Mouse (Mus musculus): ENCODE data around the gene Nmnat2. TPM values are rescaled to one million over a fixed set of nuclear protein-coding genes. Genes with fewer than 3 reads are reported as not detected.

Gene Nmnat2
- polyA plus RNA-seq, 1 experiment from 2014 or later, result 4.7 TPM

GRCm38 (mm10) chr1:153094226-153095076 is 139.7 kb downstream of the Nmnat2 start:
- H3K27ac ChIP-seq (replicated peaks), result no peak overlapping the region
- no peaks in the 10 kb centered on the region for H3K36me3 ChIP-seq (replicated peaks)
- DNase-seq (ENCODE audit: low spot score), result no peak
- peaks cover 75% of the 10 kb centered on the region for H3K4me1 ChIP-seq
- no peaks in the 10 kb centered on the region for H3K9me3 ChIP-seq
- H3K27me3 ChIP-seq (replicated peaks; ENCODE audit: low read depth, poor library complexity, severe bottlenecking), result peaks cover 19% of the 10 kb centered on the region
- H3K4me3 ChIP-seq, result no peak overlapping the region
- 38% methylated on average over 12 of the region's 12 CpGs for WGBS

- H3K36me3 ChIP-seq (replicated peaks), result no peaks in the 10 kb centered on the region
- no peak for DNase-seq (ENCODE audit: low spot score)
- no peaks in the 10 kb centered on the region for H3K9me3 ChIP-seq
- no peak overlapping the region for H3K4me3 ChIP-seq
- peaks cover 19% of the 10 kb centered on the region for H3K27me3 ChIP-seq (replicated peaks; ENCODE audit: low read depth, poor library complexity, severe bottlenecking)
- WGBS, result 38% methylated on average over 6 of the region's 6 CpGs
- H3K27ac ChIP-seq (replicated peaks), result no peak overlapping the region
- peaks cover 73% of the 10 kb centered on the region for H3K4me1 ChIP-seq
Measured at GRCm38 (mm10) chr1:153095328-153095727, 140.5 kb downstream of the Nmnat2 start.

GRCm38 (mm10) chr1:153095826-153096727 is 141.3 kb downstream of the Nmnat2 start:
- Histone ChIP-seq H3K36me3 (replicated peaks) (no peaks in the 10 kb centered on the region), H3K9me3 (no peaks in the 10 kb centered on the region), H3K27me3 (replicated peaks; ENCODE audit: low read depth, poor library complexity, severe bottlenecking) (peaks cover 19% of the 10 kb centered on the region), H3K4me1 (peaks cover 73% of the 10 kb centered on the region), H3K27ac (replicated peaks) (peak overlapping the region; percentile 48), H3K4me3 (no peak overlapping the region)
- WGBS, result 8% methylated on average over 16 of the region's 16 CpGs
- DNase-seq (ENCODE audit: low spot score), result peak; percentile 63

GRCm38 (mm10) chr1:153097017-153097675 is 142.4 kb downstream of the Nmnat2 start:
- H3K4me1 ChIP-seq, result peaks cover 67% of the 10 kb centered on the region
- 87% methylated on average over 6 of the region's 6 CpGs for WGBS
- peak overlapping the region; percentile 48; the same call in 1 of the 2 replicates for H3K27ac ChIP-seq (replicated peaks)

GRCm38 (mm10) chr1:153098586-153098985 is 143.8 kb downstream of the Nmnat2 start:
- 0 out of 2 replicates have a peak overlapping the region, but pooled peaks have one; percentile 37 for H3K27ac ChIP-seq (replicated peaks)
- H3K27me3 ChIP-seq (replicated peaks; ENCODE audit: low read depth, poor library complexity, severe bottlenecking), result peaks cover 16% of the 10 kb centered on the region; the same call in 1 of the 2 replicates
- H3K9me3 ChIP-seq, result no peaks in the 10 kb centered on the region
- no peak overlapping the region for H3K4me3 ChIP-seq
- peaks cover 58% of the 10 kb centered on the region for H3K4me1 ChIP-seq
- no peaks in the 10 kb centered on the region for H3K36me3 ChIP-seq (replicated peaks)
- WGBS, result 38% methylated on average over 11 of the region's 11 CpGs
- no peak for DNase-seq (ENCODE audit: low spot score)

More at GRCm38 (mm10) chr1:153097017-153097675, 142.4 kb downstream of the Nmnat2 start:
- H3K9me3 ChIP-seq, result no peaks in the 10 kb centered on the region
- H3K4me3 ChIP-seq, result no peak overlapping the region
- no peaks in the 10 kb centered on the region for H3K36me3 ChIP-seq (replicated peaks)
- no peak for DNase-seq (ENCODE audit: low spot score)
- H3K27me3 ChIP-seq (replicated peaks; ENCODE audit: low read depth, poor library complexity, severe bottlenecking), result peaks cover 19% of the 10 kb centered on the region

GRCm38 (mm10) chr1:153100912-153101311 is 146.1 kb downstream of the Nmnat2 start:
- H3K27ac ChIP-seq (replicated peaks), result 0 out of 2 replicates have a peak overlapping the region, but pooled peaks have one; percentile 51
- H3K27me3 ChIP-seq (replicated peaks; ENCODE audit: low read depth, poor library complexity, severe bottlenecking), result no peaks in the 10 kb centered on the region
- no peak for DNase-seq (ENCODE audit: low spot score)
- peaks cover 42% of the 10 kb centered on the region for H3K4me1 ChIP-seq
- WGBS, result 39% methylated on average over 9 of the region's 9 CpGs
- H3K9me3 ChIP-seq, result no peaks in the 10 kb centered on the region
- no peak overlapping the region for H3K4me3 ChIP-seq
- H3K36me3 ChIP-seq (replicated peaks), result no peaks in the 10 kb centered on the region

GRCm38 (mm10) chr1:153101327-153101880 is 146.6 kb downstream of the Nmnat2 start:
- Histone ChIP-seq H3K4me3 (no peak overlapping the region), H3K36me3 (replicated peaks) (no peaks in the 10 kb centered on the region), H3K4me1 (peaks cover 37% of the 10 kb centered on the region), H3K9me3 (no peaks in the 10 kb centered on the region), H3K27ac (replicated peaks) (peak overlapping the region; percentile 51), H3K27me3 (replicated peaks; ENCODE audit: low read depth, poor library complexity, severe bottlenecking) (no peaks in the 10 kb centered on the region)
- peak; percentile 47 for DNase-seq (ENCODE audit: low spot score)
- 42% methylated on average over 9 of the region's 9 CpGs for WGBS

- WGBS, result 94% methylated on average over 17 of the region's 17 CpGs
- no peaks in the 10 kb centered on the region for H3K27me3 ChIP-seq (replicated peaks; ENCODE audit: low read depth, poor library complexity, severe bottlenecking)
- H3K4me3 ChIP-seq, result no peak overlapping the region
- no peaks in the 10 kb centered on the region for H3K36me3 ChIP-seq (replicated peaks)
- H3K4me1 ChIP-seq, result peaks cover 29% of the 10 kb centered on the region
- no peaks in the 10 kb centered on the region for H3K9me3 ChIP-seq
- no peak for DNase-seq (ENCODE audit: low spot score)
- no peak overlapping the region; the same call in 1 of the 2 replicates for H3K27ac ChIP-seq (replicated peaks)
Measured at GRCm38 (mm10) chr1:153102296-153103185, 147.7 kb downstream of the Nmnat2 start.

- no peak overlapping the region for H3K27ac ChIP-seq (replicated peaks)
- no peak for DNase-seq (ENCODE audit: low spot score)
- no peaks in the 10 kb centered on the region for H3K9me3 ChIP-seq
- no peaks in the 10 kb centered on the region for H3K27me3 ChIP-seq (replicated peaks; ENCODE audit: low read depth, poor library complexity, severe bottlenecking)
- no peak overlapping the region for H3K4me3 ChIP-seq
- no peaks in the 10 kb centered on the region for H3K36me3 ChIP-seq (replicated peaks)
- WGBS, result 97% methylated on average over 8 of the region's 8 CpGs
- peaks cover 32% of the 10 kb centered on the region for H3K4me1 ChIP-seq
Measured at GRCm38 (mm10) chr1:153103186-153103554, 148.4 kb downstream of the Nmnat2 start.

GRCm38 (mm10) chr1:153104804-153105203 is 150.0 kb downstream of the Nmnat2 start:
- no peaks in the 10 kb centered on the region for H3K27me3 ChIP-seq (replicated peaks; ENCODE audit: low read depth, poor library complexity, severe bottlenecking)
- no peaks in the 10 kb centered on the region for H3K36me3 ChIP-seq (replicated peaks)
- no peak overlapping the region for H3K27ac ChIP-seq (replicated peaks)
- DNase-seq (ENCODE audit: low spot score), result no peak
- peaks cover 22% of the 10 kb centered on the region for H3K4me1 ChIP-seq
- H3K9me3 ChIP-seq, result no peaks in the 10 kb centered on the region
- H3K4me3 ChIP-seq, result no peak overlapping the region
- WGBS, result 75% methylated on average over 12 of the region's 12 CpGs

- Histone ChIP-seq H3K27ac (replicated peaks) (no peak overlapping the region), H3K9me3 (no peaks in the 10 kb centered on the region), H3K27me3 (replicated peaks; ENCODE audit: low read depth, poor library complexity, severe bottlenecking) (no peaks in the 10 kb centered on the region), H3K36me3 (replicated peaks) (no peaks in the 10 kb centered on the region), H3K4me3 (no peak overlapping the region), H3K4me1 (peaks cover 10% of the 10 kb centered on the region; the same call in 1 of the 2 replicates)
- WGBS, result 70% methylated on average over 7 of the region's 7 CpGs
- DNase-seq (ENCODE audit: low spot score), result no peak
Measured at GRCm38 (mm10) chr1:153107866-153108265, 153.1 kb downstream of the Nmnat2 start.
